Mouse (Mus musculus) myocyte (in vitro differentiated cells): ENCODE measurements around the gene Zbtb9.

Source experiments
- E2F4 ChIP-seq: IDR thresholded peaks from one replicate; pipeline ENCODE4 v1.6.1; 2011; ENCODE audit warnings: mild to moderate bottlenecking, control low read depth, moderate library complexity; ENCODE audit not compliant: insufficient read depth
- MAX ChIP-seq: IDR thresholded peaks from one replicate; pipeline ENCODE4 v1.6.1; 2011; ENCODE audit warnings: low read depth, mild to moderate bottlenecking, control low read depth
- MYOD1 ChIP-seq, 3 experiments: IDR thresholded peaks; one replicate each; pipeline ENCODE4 v1.6.1; 2011; ENCODE audit warnings: control low read depth in 2 of 3, low read depth in 2 of 3, mild to moderate bottlenecking in 2 of 3, moderate library complexity in 1 of 3; ENCODE audit not compliant: insufficient read length in 2 of 3, control insufficient read depth in 1 of 3
- POLR2A ChIP-seq: IDR thresholded peaks from one replicate; pipeline ENCODE4 v1.6.1; 2011; ENCODE audit warnings: low read depth, mild to moderate bottlenecking, control low read depth, moderate library complexity; ENCODE audit not compliant: insufficient read length
- POLR2AphosphoS2 ChIP-seq: IDR thresholded peaks from one replicate; pipeline ENCODE4 v1.6.1; 2011; ENCODE audit warnings: low read depth, control low read depth; ENCODE audit not compliant: insufficient read length
- TCF12 ChIP-seq: IDR thresholded peaks from one replicate; pipeline ENCODE4 v1.6.1; 2011; ENCODE audit warnings: mild to moderate bottlenecking, control low read depth; ENCODE audit not compliant: poor library complexity, insufficient read depth, severe bottlenecking
- USF1 ChIP-seq: IDR thresholded peaks from one replicate; pipeline ENCODE4 v1.6.1; 2011; ENCODE audit warnings: low read depth, mild to moderate bottlenecking, control low read depth, moderate library complexity

- no peak for TF ChIP-seq TCF12
- no peak for TF ChIP-seq POLR2A
- TF ChIP-seq E2F4 = no peak
- TF ChIP-seq USF1 = no peak
- TF ChIP-seq POLR2AphosphoS2 = no peak
- no peak for TF ChIP-seq MAX
- TF ChIP-seq MYOD1 (IDR thresholded peaks at IDR 0.05; ENCODE audit: control insufficient read depth in 1 of 3, insufficient read length in 2 of 3, low read depth in 2 of 3) = no peak
Measured at GRCm38 (mm10) chr17:26959815-26960214, 13.2 kb upstream of the Zbtb9 start.
